Mouse (Mus musculus) CD8-positive naive resting alpha-beta T cell, adult 57 days (primary cell): ENCODE results near the gene Gm5244. TPM values are rescaled to one million over a fixed set of nuclear protein-coding genes. Genes with fewer than 3 reads are reported as not detected.

Source experiments
- total RNA-seq: library from RNA; stranded (reverse); gene quantifications from one replicate; pipeline ENCODE4 v1.2.4, GENCODE M21; 2023

The Gm5244 gene
- total RNA-seq: 1.5 TPM

GRCm38 (mm10) chr19:12846382-12846781 is at the start of gene Gm5244:
Gene Gm5244, plus strand, starts transcription at chr19:12846682.

GRCm38 (mm10) chr19:12856983-12857382 is 10.5 kb downstream of the Gm5244 start, which contains the start of gene Olfr1444:
Gene Olfr1444, plus strand, starts transcription at chr19:12857283.

GRCm38 (mm10) chr19:12883555-12883954 is 37.1 kb downstream of the Gm5244 start, which contains the start of gene Olfr1445:
Gene Olfr1445, plus strand, starts transcription at chr19:12883855.

GRCm38 (mm10) chr19:12893424-12893823 is 46.9 kb downstream of the Gm5244 start, which contains the start of gene Olfr1446:
Gene Olfr1446, minus strand, starts transcription at chr19:12893524.

Other genes starting within 250 kb of the Gm5244 start
- not detected for gene Gm4952, start 246.7 kb upstream of the Gm5244 start, total RNA-seq
- gene Glyat, start 213.4 kb upstream of the Gm5244 start, total RNA-seq: not detected
- not detected for gene Olfr1442, start 176.2 kb upstream of the Gm5244 start, total RNA-seq
- not detected for gene Olfr1443, start 168.6 kb upstream of the Gm5244 start, total RNA-seq
- gene Keg1, start 150.9 kb upstream of the Gm5244 start, total RNA-seq: not detected
- 4.3 TPM for gene Cntf, start 81.0 kb upstream of the Gm5244 start, total RNA-seq
- gene Zfp91, start 50.6 kb upstream of the Gm5244 start, total RNA-seq: 67.2 TPM
- 47.4 TPM for gene Lpxn, start 50.5 kb upstream of the Gm5244 start, total RNA-seq
- 0.31 TPM for gene Olfr1444, start 10.6 kb downstream of the Gm5244 start, total RNA-seq
- not detected for gene Olfr1445, start 37.2 kb downstream of the Gm5244 start, total RNA-seq
- gene Olfr1446, start 46.8 kb downstream of the Gm5244 start, total RNA-seq: not detected
- gene Olfr1447, start 57.1 kb downstream of the Gm5244 start, total RNA-seq: not detected
- not detected for gene Olfr1448, start 77.7 kb downstream of the Gm5244 start, total RNA-seq
- gene Olfr1449, start 84.2 kb downstream of the Gm5244 start, total RNA-seq: not detected
- gene Olfr1450, start 103.6 kb downstream of the Gm5244 start, total RNA-seq: not detected
- not detected for gene Olfr1451, start 148.3 kb downstream of the Gm5244 start, total RNA-seq
- gene Olfr1453, start 181.6 kb downstream of the Gm5244 start, total RNA-seq: not detected
- not detected for gene Olfr1454, start 213.9 kb downstream of the Gm5244 start, total RNA-seq